ENCODE assay signal across 9 mouse cellular contexts in genomic region chr9:40806440-40807288, GRCm38 (mm10). TPM values are rescaled to one million over a fixed set of nuclear protein-coding genes. Genes with fewer than 3 reads are reported as not detected.
DNase-seq lines count a peak whose midpoint lies in the region; ATAC-seq lines count a peak whose summit lies in the region.
"Had no signal": no experiment of that assay in that cellular context is flagged by ENCODE, and none has a peak within 500 bp of the region (broad histone marks: within the 10 kb centered on the region; RNA-seq: fewer than 3 reads in every experiment).

No protein-coding gene starts in this region.

- no peak overlapping the region for H3K9ac ChIP-seq in limb, embryonic 13.5 days
- H3K9ac ChIP-seq in neural tube, embryonic 11.5 days (ENCODE audit: low read length), result no peak overlapping the region

- peaks cover 52% of the 10 kb centered on the region for H3K4me1 ChIP-seq in hindbrain, embryonic 10.5 days (replicated peaks)
- peaks cover 45% of the 10 kb centered on the region for H3K4me1 ChIP-seq in limb, embryonic 13.5 days
- peaks cover 9% of the 10 kb centered on the region for H3K4me1 ChIP-seq in neural tube, embryonic 11.5 days (ENCODE audit: control insufficient read depth, insufficient read depth, low read length)

- peaks cover 58% of the 10 kb centered on the region for H3K36me3 ChIP-seq in hindbrain, embryonic 10.5 days
- H3K36me3 ChIP-seq in limb, embryonic 13.5 days, result peaks cover 42% of the 10 kb centered on the region
- peaks cover 7% of the 10 kb centered on the region; the same call in 1 of the 2 replicates for H3K36me3 ChIP-seq in neural tube, embryonic 11.5 days (ENCODE audit: control insufficient read depth, insufficient read depth, low read length)

- ATAC-seq in limb, embryonic 13.5 days (ENCODE audit: low FRiP score, low read depth), result peak; percentile 33; the same call in 1 of the 2 replicates
- peak; percentile 29 for ATAC-seq in neural tube, embryonic 11.5 days (ENCODE audit: insufficient read depth, low FRiP score, low TSS enrichment)

- WGBS in hindbrain, embryonic 10.5 days, result 34% methylated on average over 5 of the region's 5 CpGs
- WGBS in limb, embryonic 13.5 days, result 30% methylated on average over 5 of the region's 5 CpGs
- 23% methylated on average over 5 of the region's 5 CpGs for WGBS in neural tube, embryonic 11.5 days

- no peaks in the 10 kb centered on the region for H3K27me3 ChIP-seq in hindbrain, embryonic 10.5 days (ENCODE audit: insufficient read depth, poor library complexity, severe bottlenecking)
- H3K27me3 ChIP-seq in limb, embryonic 13.5 days, result no peaks in the 10 kb centered on the region
- no peaks in the 10 kb centered on the region for H3K27me3 ChIP-seq in neural tube, embryonic 11.5 days (ENCODE audit: control insufficient read depth, insufficient read depth, low read length)
- H3K27me3 ChIP-seq: megakaryocyte, embryonic 14.5 days had no signal

- H3K4me2 ChIP-seq in limb, embryonic 13.5 days (replicated peaks), result 0 out of 2 replicates have a peak overlapping the region, but pooled peaks have one; percentile 4
- no peak overlapping the region for H3K4me2 ChIP-seq in neural tube, embryonic 11.5 days (ENCODE audit: low read depth)

- DNase-seq in gastrocnemius, adult 18-20 months (ENCODE audit: low spot score), result peak; percentile 43
- DNase-seq in gastrocnemius, postnatal 14 days, result no peak
- DNase-seq in MEL-GATA-1-ER (ENCODE audit: extremely low read depth, low read depth), result peak; percentile 60
- DNase-seq in embryo, embryonic 10 days (ENCODE audit: low spot score), result peak; percentile 82
- DNase-seq in hindbrain, embryonic 10.5 days (ENCODE audit: low spot score), result peak; percentile 40
- peak; percentile 55 for DNase-seq in neural tube, embryonic 11.5 days (ENCODE audit: low spot score)
- no peak for DNase-seq in left cerebral cortex, adult 8-10 months (ENCODE audit: low spot score in 2 of 2)

- H3K4me3 ChIP-seq in hindbrain, embryonic 10.5 days, result no peak overlapping the region
- H3K4me3 ChIP-seq in limb, embryonic 13.5 days, result no peak overlapping the region
- H3K4me3 ChIP-seq in neural tube, embryonic 11.5 days (ENCODE audit: low read depth, low read length), result no peak overlapping the region
- H3K4me3 ChIP-seq: megakaryocyte, embryonic 14.5 days had no signal

- no peak overlapping the region for H3K27ac ChIP-seq in hindbrain, embryonic 10.5 days
- H3K27ac ChIP-seq in limb, embryonic 13.5 days, result peak overlapping the region; percentile 63; the same call in 1 of the 2 replicates
- H3K27ac ChIP-seq in neural tube, embryonic 11.5 days (ENCODE audit: low read depth, low read length), result no peak overlapping the region

- intact Hi-C loops in gastrocnemius, postnatal 14 days (cut with DNase I; ENCODE audit: low total_unique reads), result loop anchor here (5.0 kb wide), 1 partner anchor 49 kb away; no protein-coding TSS in a partner anchor

- H3K9me3 ChIP-seq in hindbrain, embryonic 10.5 days, result no peaks in the 10 kb centered on the region
- H3K9me3 ChIP-seq in limb, embryonic 13.5 days, result no peaks in the 10 kb centered on the region
- H3K9me3 ChIP-seq in neural tube, embryonic 11.5 days (ENCODE audit: control insufficient read depth, low read length), result no peaks in the 10 kb centered on the region
- H3K9me3 ChIP-seq: megakaryocyte, embryonic 14.5 days had no signal

RNA-seq across cellular contexts. Expression of gene Hspa8, which starts 5.9 kb away (rescaled TPM):
- total RNA-seq in gastrocnemius, adult 18-20 months (2021), result 1,000 to 10,000 TPM in 1 of 2 experiments, 100 to 1,000 TPM in 1; 992 to 1,504 TPM
- total RNA-seq in gastrocnemius, postnatal 14 days (2021), result 1,000 to 10,000 TPM in 1 of 2 experiments, 100 to 1,000 TPM in 1; 949 to 1,245 TPM
- polyA plus RNA-seq in hindbrain, embryonic 10.5 days (2016; fragmentation: Nextera tagmentation; extraction: Ambion mirVana), result 2,933 and 3,536 TPM in 2 replicates
- 2,194 and 2,567 TPM in 2 replicates for polyA plus RNA-seq in limb, embryonic 13.5 days (2015; fragmentation: Nextera tagmentation; extraction: Ambion mirVana)
- polyA plus RNA-seq in neural tube, embryonic 11.5 days (2014; fragmentation: Nextera tagmentation; extraction: Ambion mirVana), result 3,508 and 3,707 TPM in 2 replicates
- total RNA-seq in left cerebral cortex, adult 8-10 months (2022), result 1,000 to 10,000 TPM; 1,516 to 1,907 (median 1,709) TPM

Comparison
In these comparisons a context has a peak if more than half of its experiments do, and no peak if none do; other contexts are left out.
1. DNase-seq: peak in gastrocnemius, adult 18-20 months (single experiment), MEL-GATA-1-ER (single experiment), embryo, embryonic 10 days (single experiment), hindbrain, embryonic 10.5 days (single experiment) and neural tube, embryonic 11.5 days (single experiment); none in gastrocnemius, postnatal 14 days (single experiment) and left cerebral cortex, adult 8-10 months (0 of 2).